Mouse (Mus musculus): ENCODE data around the gene Tsr2. TPM values are rescaled to one million over a fixed set of nuclear protein-coding genes. Genes with fewer than 3 reads are reported as not detected.

Tsr2 gene
- polyA plus RNA-seq (2014; fragmentation: Illumina TruSeq; extraction: RNeasy Lipid Tissue Mini Kit (QIAGEN cat#74804); ENCODE audit: low read depth, low replicate concordance), result 14.8 TPM

GRCm38 (mm10) chrX:151096171-151097058, at the start of gene Tsr2:
Tsr2 (minus strand) TSS chrX:151096543.

DNA sequence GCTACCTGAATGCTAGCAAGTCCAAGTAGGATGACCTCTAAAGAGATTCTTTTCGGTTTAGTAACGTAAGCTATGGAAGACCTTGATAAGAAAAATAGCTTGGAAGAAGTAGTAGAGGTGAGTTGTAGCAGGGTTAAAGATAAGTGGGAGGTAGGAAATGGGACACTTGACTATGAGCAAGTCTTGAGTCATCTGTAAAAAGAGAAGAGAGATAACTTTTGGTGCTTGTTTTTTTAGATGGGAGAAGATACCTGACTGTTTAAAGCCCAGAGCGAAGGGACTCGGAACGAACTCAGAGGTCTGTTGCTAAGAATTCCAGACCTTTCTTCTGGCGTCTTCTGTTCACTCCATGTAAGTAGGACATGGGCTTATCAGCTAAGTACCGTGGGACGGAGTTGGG, 50.5 kb downstream of the Tsr2 start, which contains the start of gene Fgd1:
Gene Fgd1 (plus strand): TSS at position 301 of the 400 bp plus-strand sequence.

Other genes starting within 250 kb of the Tsr2 start
- gene Gnl3l, start 79.2 kb downstream of the Tsr2 start, polyA plus RNA-seq (2014; fragmentation: Illumina TruSeq; extraction: RNeasy Lipid Tissue Mini Kit (QIAGEN cat#74804); ENCODE audit: low read depth, low replicate concordance), result 10.5 TPM
- gene Fgd1, start 50.4 kb downstream of the Tsr2 start, polyA plus RNA-seq (2014; fragmentation: Illumina TruSeq; extraction: RNeasy Lipid Tissue Mini Kit (QIAGEN cat#74804); ENCODE audit: low read depth, low replicate concordance), result 0.24 TPM
- not detected for gene Wnk3, start 101.5 kb upstream of the Tsr2 start, polyA plus RNA-seq (2014; fragmentation: Illumina TruSeq; extraction: RNeasy Lipid Tissue Mini Kit (QIAGEN cat#74804); ENCODE audit: low read depth, low replicate concordance)
- gene Fam120c, start 247.6 kb upstream of the Tsr2 start, polyA plus RNA-seq (2014; fragmentation: Illumina TruSeq; extraction: RNeasy Lipid Tissue Mini Kit (QIAGEN cat#74804); ENCODE audit: low read depth, low replicate concordance), result 2.9 TPM